Mouse (Mus musculus) lung, postnatal 0 days (tissue): ENCODE results near the gene Dact3. TPM values are rescaled to one million over a fixed set of nuclear protein-coding genes. Genes with fewer than 3 reads are reported as not detected.

Experiments
- ATAC-seq: fragments of 200-750 bp; cut with Nextera tagmentation; 2 replicates; pipeline ENCODE4 v1.8.0; 2017; ENCODE audit warnings: moderate library complexity
- DNase-seq: peaks from one replicate; pipeline ENCODE4 v3.0.0-alpha.2; 2016; ENCODE audit warnings: low spot score
- H3K27ac ChIP-seq: fragments of 300-500 bp; sonication (generic); 2 replicates; pipeline ENCODE4 v1.5.1; 2014; ENCODE audit warnings: antibody characterized with exemption, mild to moderate bottlenecking, low read length, mixed read lengths
- H3K27me3 ChIP-seq: fragments of 300-500 bp; sonication (generic); replicated peaks from 2 replicates; pipeline ENCODE4 v1.6.1; 2014; ENCODE audit warnings: low read length, mixed read lengths; ENCODE audit not compliant: insufficient read depth
- H3K36me3 ChIP-seq: fragments of 300-500 bp; sonication (generic); 2 replicates; pipeline ENCODE4 v1.6.1; 2014; ENCODE audit warnings: low read length, mixed read lengths; ENCODE audit not compliant: insufficient read depth
- H3K4me1 ChIP-seq: fragments of 300-500 bp; sonication (generic); 2 replicates; pipeline ENCODE4 v1.6.1; 2014; ENCODE audit warnings: antibody characterized with exemption, low read depth, low read length, mixed read lengths; ENCODE audit not compliant: insufficient read depth
- H3K4me2 ChIP-seq: fragments of 300-500 bp; sonication (generic); replicated peaks from 2 replicates; pipeline ENCODE4 v1.6.1; 2014; ENCODE audit warnings: low read depth, mild to moderate bottlenecking, low read length, moderate library complexity, mixed read lengths
- H3K4me3 ChIP-seq: fragments of 300-500 bp; sonication (generic); 2 replicates; pipeline ENCODE4 v1.5.1; 2014; ENCODE audit warnings: low read depth, low read length
- H3K9ac ChIP-seq: fragments of 300-500 bp; sonication (generic); replicated peaks from 2 replicates; pipeline ENCODE4 v1.6.1; 2014; ENCODE audit warnings: low read depth, mild to moderate bottlenecking
- H3K9me3 ChIP-seq: fragments of 300-500 bp; sonication (generic); 2 replicates; pipeline ENCODE4 v1.6.1; 2016; ENCODE audit warnings: low read length, mixed read lengths
- CTCF ChIP-seq: IDR thresholded peaks from 2 replicates; pipeline ENCODE4 v1.5.1; 2016; ENCODE audit warnings: antibody characterized with exemption, mild to moderate bottlenecking
- EP300 ChIP-seq: IDR thresholded peaks from 2 replicates; pipeline ENCODE4 v1.6.1; 2016; ENCODE audit warnings: antibody characterized with exemption, mild to moderate bottlenecking, control low read depth
- WGBS: fragments of 180-500 bp; shearing (Covaris S2); extraction: QIAGEN DNeasy Blood & Tissue Kit; methylation state at CpG from one replicate; pipeline ENCODE4 v1.1.7; 2014; 5-methylcytosine and 5-hydroxymethylcytosine counted together
- polyA plus RNA-seq: library from polyadenylated mRNA; unstranded; fragments of >200 nt; fragmentation: Nextera tagmentation; extraction: Ambion mirVana; gene quantifications from 2 replicates; pipeline ENCODE4 v1.2.1, GENCODE M21; 2015

The Dact3 gene
- polyA plus RNA-seq, 1 experiment from 2014 or later, result 4.3 TPM

GRCm38 (mm10) chr7:16907842-16908241 is 32.7 kb downstream of the Dact3 start:
- 21% methylated on average over 7 of the region's 7 CpGs for WGBS
- H3K4me1 ChIP-seq, result peaks cover 4% of the 10 kb centered on the region
- TF ChIP-seq EP300, result no peak
- TF ChIP-seq CTCF, result no peak
- no peak overlapping the region for H3K27ac ChIP-seq
- H3K4me3 ChIP-seq, result no peak overlapping the region
- DNase-seq, result peak; percentile 50
- no peak overlapping the region for H3K9ac ChIP-seq
- no peaks in the 10 kb centered on the region for H3K36me3 ChIP-seq
- H3K4me2 ChIP-seq, result 0 out of 2 replicates have a peak overlapping the region, but pooled peaks have one; percentile 11
- H3K27me3 ChIP-seq, result no peaks in the 10 kb centered on the region
- no peak for ATAC-seq
- H3K9me3 ChIP-seq, result no peaks in the 10 kb centered on the region

GRCm38 (mm10) chr7:16908367-16908766 is 33.2 kb downstream of the Dact3 start:
- H3K27me3 ChIP-seq, result no peaks in the 10 kb centered on the region
- H3K27ac ChIP-seq, result no peak overlapping the region
- H3K4me2 ChIP-seq, result 0 out of 2 replicates have a peak overlapping the region, but pooled peaks have one; percentile 11
- WGBS, result 29% methylated on average over 11 of the region's 11 CpGs
- no peaks in the 10 kb centered on the region for H3K9me3 ChIP-seq
- H3K9ac ChIP-seq, result no peak overlapping the region
- H3K36me3 ChIP-seq, result no peaks in the 10 kb centered on the region
- peaks cover 4% of the 10 kb centered on the region for H3K4me1 ChIP-seq
- TF ChIP-seq CTCF, result no peak
- no peak for TF ChIP-seq EP300
- H3K4me3 ChIP-seq, result no peak overlapping the region
- ATAC-seq, result no peak
- no peak for DNase-seq

GRCm38 (mm10) chr7:16908859-16909258 is 33.7 kb downstream of the Dact3 start:
- Histone ChIP-seq H3K27me3 (no peaks in the 10 kb centered on the region), H3K4me2 (no peak overlapping the region), H3K4me1 (peaks cover 4% of the 10 kb centered on the region), H3K9me3 (no peaks in the 10 kb centered on the region), H3K36me3 (no peaks in the 10 kb centered on the region), H3K9ac (no peak overlapping the region), H3K4me3 (no peak overlapping the region), H3K27ac (no peak overlapping the region)
- 63% methylated on average over 11 of the region's 11 CpGs for WGBS
- DNase-seq, result no peak
- ATAC-seq, result no peak
- no peak for TF ChIP-seq EP300
- no peak for TF ChIP-seq CTCF

GRCm38 (mm10) chr7:16909909-16910308 is 34.8 kb downstream of the Dact3 start:
- no peaks in the 10 kb centered on the region for H3K27me3 ChIP-seq
- H3K4me1 ChIP-seq, result peaks cover 4% of the 10 kb centered on the region
- no peaks in the 10 kb centered on the region for H3K9me3 ChIP-seq
- H3K36me3 ChIP-seq, result no peaks in the 10 kb centered on the region
- no peak for ATAC-seq
- no peak overlapping the region for H3K27ac ChIP-seq
- H3K4me2 ChIP-seq, result no peak overlapping the region
- DNase-seq, result peak; percentile 45
- WGBS, result 26% methylated on average over 10 of the region's 10 CpGs
- H3K4me3 ChIP-seq, result no peak overlapping the region
- H3K9ac ChIP-seq, result no peak overlapping the region
- no peak for TF ChIP-seq EP300
- TF ChIP-seq CTCF, result no peak

GRCm38 (mm10) chr7:16911904-16912303 is 36.8 kb downstream of the Dact3 start:
- no peaks in the 10 kb centered on the region for H3K4me1 ChIP-seq
- no peak overlapping the region for H3K4me2 ChIP-seq
- H3K9me3 ChIP-seq, result no peaks in the 10 kb centered on the region
- no peak overlapping the region for H3K9ac ChIP-seq
- H3K36me3 ChIP-seq, result 0 out of 2 replicates have a peak, but pooled peaks cover 8% of the 10 kb centered on the region
- 87% methylated on average over 3 of the region's 3 CpGs for WGBS
- H3K4me3 ChIP-seq, result no peak overlapping the region
- no peak overlapping the region for H3K27ac ChIP-seq
- ATAC-seq (no peak), DNase-seq (no peak)
- H3K27me3 ChIP-seq, result no peaks in the 10 kb centered on the region
- TF ChIP-seq EP300 (no peak), CTCF (peak; percentile 5; the same call in 1 of the 2 replicates)

- 55% methylated on average over 6 of the region's 6 CpGs for WGBS
Observed at GRCm38 (mm10) chr7:16912360-16912759, 37.2 kb downstream of the Dact3 start.

More at GRCm38 (mm10) chr7:16912360-16912759, 37.2 kb downstream of the Dact3 start:
- H3K27me3 ChIP-seq, result no peaks in the 10 kb centered on the region
- no peak overlapping the region for H3K27ac ChIP-seq
- H3K4me3 ChIP-seq, result no peak overlapping the region
- no peak overlapping the region for H3K4me2 ChIP-seq
- no peak overlapping the region for H3K9ac ChIP-seq
- DNase-seq (peak; percentile 75), ATAC-seq (peak; percentile 23; the same call in 1 of the 2 replicates)
- no peak for TF ChIP-seq CTCF
- no peak for TF ChIP-seq EP300
- H3K4me1 ChIP-seq, result no peaks in the 10 kb centered on the region
- H3K9me3 ChIP-seq, result no peaks in the 10 kb centered on the region
- peaks cover 12% of the 10 kb centered on the region; the same call in 1 of the 2 replicates for H3K36me3 ChIP-seq
